Mouse (Mus musculus): ENCODE results near the gene Rsbn1l.

DNA sequence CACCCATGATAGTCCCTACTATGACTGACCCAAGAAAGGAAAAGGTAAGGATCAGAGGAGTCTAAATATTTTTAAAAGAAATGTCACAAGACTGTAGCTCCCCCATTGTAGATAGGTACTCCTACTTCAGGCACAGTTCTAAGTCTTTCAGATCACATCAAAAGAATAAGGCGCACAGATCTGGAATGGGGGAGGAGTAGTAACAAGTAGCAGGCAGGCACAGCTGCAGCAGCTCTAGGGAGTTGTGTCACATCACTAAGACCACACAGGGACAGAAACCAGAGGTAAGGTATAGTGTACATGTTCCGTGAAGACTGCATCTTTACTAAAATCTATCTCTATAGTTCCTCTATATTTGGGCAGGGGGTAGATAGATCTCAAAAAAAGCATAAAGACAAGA, 44.5 kb downstream of the Rsbn1l start:
- no peak for TF ChIP-seq POLR2A (IDR thresholded peaks at IDR 0.05; ENCODE audit: low read depth, low read length)
- TF ChIP-seq CTCF (IDR thresholded peaks at IDR 0.05; ENCODE audit: extremely low read depth, insufficient read depth, insufficient read length, insufficient replicate concordance): no peak

Data from spleen, adult 2 months (tissue).